Mouse (Mus musculus): ENCODE measurements around the gene Nme1. TPM values are rescaled to one million over a fixed set of nuclear protein-coding genes. Genes with fewer than 3 reads are reported as not detected.
"Not testable (repeated sequence)": the region's sequence is repeated elsewhere in the genome, so short reads cannot be mapped to it uniquely, and the experiment has no call there.

Gene Nme1
- polyA plus RNA-seq, 1 experiment from 2014 or later, result 113 TPM

DNA sequence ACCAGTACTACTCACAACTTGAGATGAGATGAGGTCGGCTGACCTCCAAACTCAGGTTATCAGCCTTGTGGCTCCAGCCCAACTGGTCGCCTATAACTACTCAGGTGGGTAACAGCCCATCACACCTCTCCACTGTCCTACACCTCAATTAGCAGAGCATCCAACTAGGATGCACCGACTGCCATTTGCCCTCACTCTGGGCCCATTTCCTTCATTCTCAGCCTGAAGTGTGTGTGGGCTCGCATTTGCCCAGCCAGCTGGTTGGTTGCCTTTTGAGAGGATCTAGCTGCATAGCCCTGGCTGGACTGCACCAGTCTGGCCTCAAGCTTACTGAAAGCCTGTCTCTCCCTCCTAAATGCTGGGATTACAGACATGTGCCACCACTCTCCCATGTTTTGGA lies 10.6 kb downstream of the Nme1 start:
- ATAC-seq (ENCODE audit: insufficient number of reproducible peaks, low FRiP score, low TSS enrichment, low read depth), result no peak
- H3K36me3 ChIP-seq, result peaks cover 48% of the 10 kb centered on the region
- H3K27ac ChIP-seq, result no peak overlapping the region
- H3K9ac ChIP-seq, result no peak overlapping the region
- H3K4me2 ChIP-seq, result no peak overlapping the region
- 77% methylated on average over 4 of the region's 4 CpGs for WGBS
- H3K4me1 ChIP-seq, result peaks cover 25% of the 10 kb centered on the region
- H3K9me3 ChIP-seq, result no peaks in the 10 kb centered on the region
- no peak overlapping the region for H3K4me3 ChIP-seq
- no peaks in the 10 kb centered on the region for H3K27me3 ChIP-seq

DNA sequence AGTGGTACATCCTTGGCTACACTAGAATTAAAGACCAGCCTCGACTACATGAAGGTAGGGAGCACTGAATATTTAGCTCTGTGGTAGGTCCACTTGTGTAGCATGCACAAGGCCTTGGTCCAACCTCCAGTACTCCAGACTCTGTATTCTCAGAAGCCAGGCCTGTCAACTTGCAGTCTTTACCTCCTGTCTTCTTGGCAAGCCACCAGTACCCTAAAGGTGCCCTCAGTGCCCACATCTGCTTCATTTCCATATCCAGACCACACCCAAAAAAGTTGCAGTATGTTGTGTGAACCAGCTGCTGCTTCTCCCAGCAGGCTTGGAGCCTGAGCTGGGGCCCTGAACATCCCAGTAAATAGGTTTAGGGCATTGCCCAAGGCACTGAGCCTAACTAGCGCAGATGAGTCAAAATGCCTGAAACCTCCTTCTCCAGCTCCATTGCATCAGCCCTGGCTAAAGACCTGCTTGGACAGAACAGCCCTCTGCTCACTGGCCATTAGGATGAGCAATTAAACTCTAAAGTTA lies 11.2 kb downstream of the Nme1 start:
- H3K4me2 ChIP-seq, result no peak overlapping the region
- ATAC-seq (ENCODE audit: insufficient number of reproducible peaks, low FRiP score, low TSS enrichment, low read depth), result no peak
- peaks cover 25% of the 10 kb centered on the region for H3K4me1 ChIP-seq
- no peak overlapping the region for H3K9ac ChIP-seq
- H3K36me3 ChIP-seq, result peaks cover 48% of the 10 kb centered on the region
- H3K4me3 ChIP-seq, result no peak overlapping the region
- H3K27ac ChIP-seq, result peak overlapping the region; percentile 93; the same call in 1 of the 2 replicates
- H3K27me3 ChIP-seq, result no peaks in the 10 kb centered on the region
- no peaks in the 10 kb centered on the region for H3K9me3 ChIP-seq
- WGBS, result 85% methylated on average over 2 of the region's 2 CpGs

DNA sequence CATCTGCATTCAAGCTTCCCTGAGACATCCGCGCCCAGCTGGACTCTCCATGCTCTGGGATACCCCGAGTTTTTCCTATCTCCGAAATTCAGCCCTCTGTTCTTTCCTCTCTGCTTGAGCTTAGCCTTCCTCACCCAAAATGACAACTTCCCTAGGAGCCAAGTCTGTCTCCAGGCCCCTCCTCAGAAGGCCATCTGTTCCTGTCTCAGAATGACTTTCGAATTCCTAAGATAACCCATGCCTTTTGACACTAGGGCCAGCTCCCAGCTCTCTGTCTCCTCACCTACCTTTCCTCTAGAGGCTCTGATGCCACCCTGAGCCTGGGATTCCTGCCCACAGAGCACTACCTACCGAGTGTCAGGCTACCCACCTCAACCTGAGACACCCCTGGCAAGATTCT lies 12.2 kb downstream of the Nme1 start, which contains the start of gene Nme2:
Nme2 (minus strand) TSS at position 101 of the 400 bp plus-strand sequence.
- no peaks in the 10 kb centered on the region for H3K27me3 ChIP-seq
- peaks cover 52% of the 10 kb centered on the region for H3K36me3 ChIP-seq
- peak within 1 kb of the TSS; percentile 89 for H3K4me2 ChIP-seq
- H3K27ac ChIP-seq, result peak within 1 kb of the TSS; percentile 93
- H3K9ac ChIP-seq, result peak within 1 kb of the TSS; percentile 68
- peak within 1 kb of the TSS; percentile 63 for H3K4me3 ChIP-seq
- 2% methylated on average over 6 of the region's 6 CpGs for WGBS
- H3K9me3 ChIP-seq, result no peaks in the 10 kb centered on the region
- peak; percentile 15; the same call in 1 of the 2 replicates for ATAC-seq (ENCODE audit: insufficient number of reproducible peaks, low FRiP score, low TSS enrichment, low read depth)
- peaks cover 25% of the 10 kb centered on the region for H3K4me1 ChIP-seq

DNA sequence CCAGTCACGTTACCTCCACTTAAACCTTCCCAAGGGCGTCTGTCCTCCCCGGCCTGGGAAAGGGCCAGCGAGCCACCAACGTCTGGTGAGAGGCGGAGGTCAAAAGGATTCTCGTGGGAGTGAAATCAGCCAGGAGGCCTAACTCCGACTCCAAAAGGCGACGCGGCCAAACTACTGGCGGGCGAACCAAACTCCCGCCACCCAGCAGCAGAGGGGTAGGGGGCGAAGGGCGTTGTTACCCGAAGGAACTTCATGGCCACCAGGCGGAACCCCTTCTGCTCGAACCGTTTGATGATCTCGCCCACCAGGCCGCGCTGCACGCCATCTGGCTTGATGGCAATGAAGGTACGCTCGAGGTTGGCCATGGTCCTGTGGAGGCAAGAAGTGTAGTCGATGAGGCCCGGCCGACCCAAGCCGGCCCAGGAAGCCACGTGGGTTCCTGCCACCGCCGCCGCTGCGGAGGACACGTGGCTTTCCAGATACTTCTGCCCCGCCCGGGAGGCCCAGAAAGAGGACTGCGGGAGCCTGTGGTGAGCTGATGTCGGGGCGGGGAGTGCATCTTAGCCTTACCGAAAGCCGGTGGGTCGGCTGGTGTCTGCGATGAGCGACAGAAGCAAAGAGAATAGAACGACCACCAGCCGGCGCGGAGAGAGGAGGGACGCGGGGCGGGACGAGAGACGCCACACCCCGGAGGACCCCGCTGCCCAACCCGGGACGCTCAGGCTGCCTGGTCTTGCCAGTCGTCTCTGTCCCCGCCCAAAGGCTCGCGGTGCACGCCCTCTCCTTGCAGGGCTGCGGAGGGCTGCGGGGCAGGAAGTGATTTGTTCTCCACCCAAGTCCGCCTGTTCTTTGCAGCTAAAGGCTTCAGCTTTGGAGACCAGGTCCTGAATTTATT lies 12.8 kb downstream of the Nme1 start:
- Histone ChIP-seq H3K27ac (peak overlapping the region; percentile 93), H3K36me3 (peaks cover 52% of the 10 kb centered on the region), H3K4me2 (peak overlapping the region; percentile 89), H3K9ac (peak overlapping the region; percentile 68), H3K27me3 (no peaks in the 10 kb centered on the region), H3K9me3 (no peaks in the 10 kb centered on the region), H3K4me3 (peak overlapping the region; percentile 63), H3K4me1 (peaks cover 25% of the 10 kb centered on the region)
- under 1% methylated on average over 67 of the region's 67 CpGs for WGBS
- ATAC-seq (ENCODE audit: insufficient number of reproducible peaks, low FRiP score, low TSS enrichment, low read depth), result peak; percentile 95

DNA sequence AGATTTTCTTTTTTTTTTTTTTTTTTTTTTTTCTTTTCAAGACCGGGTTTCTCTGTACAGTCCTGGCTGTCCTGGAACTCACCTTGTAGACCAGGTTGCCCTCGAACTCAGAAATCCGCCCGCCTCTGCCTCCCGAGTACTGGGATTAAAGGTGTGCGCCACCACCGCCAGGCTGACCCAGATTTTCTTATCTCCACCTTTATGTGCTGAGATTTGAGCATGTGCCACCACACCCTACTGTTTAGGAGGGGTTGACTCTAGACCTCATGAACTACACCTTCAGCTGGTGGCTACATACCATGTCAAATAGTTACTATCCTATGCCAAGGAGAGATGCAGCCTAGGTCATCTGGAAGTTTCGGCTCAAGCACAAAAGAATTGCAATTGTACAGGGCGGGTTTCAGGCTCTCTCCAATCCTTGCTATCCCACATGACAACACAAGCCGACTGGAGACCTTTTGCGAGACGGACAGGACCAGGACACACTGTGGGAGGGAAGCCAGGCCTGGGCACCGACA lies 13.5 kb downstream of the Nme1 start:
- H3K4me2 ChIP-seq, result peak overlapping the region; percentile 89
- H3K4me1 ChIP-seq, result peaks cover 25% of the 10 kb centered on the region
- WGBS, result 36% methylated on average over 13 of the region's 13 CpGs
- peak overlapping the region; percentile 63 for H3K4me3 ChIP-seq
- no peaks in the 10 kb centered on the region for H3K9me3 ChIP-seq
- peaks cover 54% of the 10 kb centered on the region for H3K36me3 ChIP-seq
- H3K27ac ChIP-seq, result peak overlapping the region; percentile 93
- H3K9ac ChIP-seq, result peak overlapping the region; percentile 68
- H3K27me3 ChIP-seq, result no peaks in the 10 kb centered on the region
- ATAC-seq (ENCODE audit: insufficient number of reproducible peaks, low FRiP score, low TSS enrichment, low read depth), result no peak

DNA sequence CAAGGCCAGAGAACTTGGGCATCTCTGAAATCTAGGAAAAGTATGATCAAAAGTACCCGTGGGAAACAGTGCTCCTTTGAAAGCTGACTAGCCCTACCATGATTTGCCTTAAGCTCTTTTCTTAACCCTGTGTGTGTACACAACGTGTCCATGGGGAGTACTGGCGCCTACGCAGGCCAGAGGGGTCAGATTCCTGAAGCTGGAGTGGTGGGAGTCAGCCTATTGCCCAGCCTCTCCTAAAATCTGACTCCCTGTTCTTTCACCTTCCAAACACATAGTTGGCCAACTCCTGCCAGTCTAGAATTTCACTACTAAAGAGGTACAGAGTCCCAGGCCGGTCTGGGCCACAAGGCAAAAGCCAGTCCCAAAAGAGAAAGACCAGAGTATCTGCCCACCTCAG lies 15.9 kb downstream of the Nme1 start:
- no peak overlapping the region for H3K4me2 ChIP-seq
- no peak overlapping the region for H3K4me3 ChIP-seq
- no peaks in the 10 kb centered on the region for H3K9me3 ChIP-seq
- peaks cover 58% of the 10 kb centered on the region for H3K36me3 ChIP-seq
- H3K4me1 ChIP-seq, result peaks cover 25% of the 10 kb centered on the region
- ATAC-seq (ENCODE audit: insufficient number of reproducible peaks, low FRiP score, low TSS enrichment, low read depth), result no peak
- WGBS, result 75% methylated on average over 5 of the region's 5 CpGs
- H3K9ac ChIP-seq, result no peak overlapping the region
- H3K27me3 ChIP-seq, result no peaks in the 10 kb centered on the region
- H3K27ac ChIP-seq, result no peak overlapping the region

DNA sequence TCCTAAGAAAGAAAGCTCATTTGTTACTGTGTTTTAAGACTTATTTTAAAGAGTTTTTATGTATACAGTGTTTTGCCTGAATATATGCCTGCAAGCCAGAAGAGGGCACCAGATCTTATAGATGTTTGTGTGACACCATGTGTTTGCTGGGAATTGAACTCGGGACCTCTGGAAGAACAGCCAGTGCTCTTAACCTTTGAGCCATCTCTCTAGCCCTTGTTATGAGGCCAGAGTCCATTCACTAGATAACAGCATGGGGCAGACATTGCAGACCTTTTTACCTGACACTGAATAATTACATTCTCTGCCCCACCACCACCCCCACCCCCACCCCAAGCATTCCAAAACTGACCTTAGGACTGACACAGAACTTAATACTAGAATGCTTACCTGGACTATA lies 18.3 kb downstream of the Nme1 start:
- no peak for ATAC-seq (ENCODE audit: insufficient number of reproducible peaks, low FRiP score, low TSS enrichment, low read depth)
- peaks cover 11% of the 10 kb centered on the region for H3K4me1 ChIP-seq
- no peak overlapping the region for H3K4me2 ChIP-seq
- H3K4me3 ChIP-seq, result no peak overlapping the region
- H3K36me3 ChIP-seq, result peaks cover 64% of the 10 kb centered on the region
- H3K9me3 ChIP-seq, result no peaks in the 10 kb centered on the region
- 80% methylated on average over 1 of the region's 1 CpGs for WGBS
- H3K27ac ChIP-seq, result no peak overlapping the region
- no peak overlapping the region for H3K9ac ChIP-seq
- no peaks in the 10 kb centered on the region for H3K27me3 ChIP-seq

DNA sequence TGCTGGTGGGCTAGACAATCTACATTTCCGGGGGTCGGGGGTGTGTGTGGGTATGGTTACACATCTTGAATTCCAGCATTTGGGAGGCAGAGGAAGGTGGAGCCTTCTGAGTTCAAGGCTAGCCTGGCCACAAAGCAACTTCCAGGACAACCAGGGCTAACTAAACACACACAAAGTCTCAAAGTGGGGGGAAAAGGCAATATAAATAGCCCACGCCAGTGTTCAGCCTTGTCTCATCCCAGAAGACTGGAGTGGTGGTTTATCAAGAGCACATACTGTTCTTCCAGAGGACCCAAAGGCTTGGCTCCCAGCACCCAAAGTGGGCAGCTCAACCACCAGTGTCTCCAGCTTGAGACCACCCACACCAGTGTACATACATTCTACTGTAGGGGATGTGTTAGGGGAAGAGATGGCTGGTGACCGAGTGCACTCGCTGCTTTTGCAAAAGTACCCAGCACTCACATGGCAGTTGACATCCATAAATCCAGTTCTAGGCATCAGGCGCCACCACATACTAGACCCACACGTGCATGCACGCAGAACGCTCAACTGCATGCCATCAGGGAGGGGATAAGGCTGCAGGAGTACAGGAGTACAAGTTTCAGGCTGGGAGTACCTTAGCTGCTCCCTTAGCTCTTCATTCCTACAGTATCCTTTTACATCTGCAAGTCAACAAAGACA lies 19.3 kb downstream of the Nme1 start:
- Histone ChIP-seq H3K27me3 (no peaks in the 10 kb centered on the region), H3K9ac (no peak overlapping the region), H3K9me3 (no peaks in the 10 kb centered on the region), H3K4me2 (no peak overlapping the region), H3K27ac (no peak overlapping the region), H3K4me3 (no peak overlapping the region), H3K4me1 (peaks cover 5% of the 10 kb centered on the region), H3K36me3 (peaks cover 64% of the 10 kb centered on the region)
- WGBS, result 87% methylated on average over 9 of the region's 9 CpGs
- no peak for ATAC-seq (ENCODE audit: insufficient number of reproducible peaks, low FRiP score, low TSS enrichment, low read depth)

DNA sequence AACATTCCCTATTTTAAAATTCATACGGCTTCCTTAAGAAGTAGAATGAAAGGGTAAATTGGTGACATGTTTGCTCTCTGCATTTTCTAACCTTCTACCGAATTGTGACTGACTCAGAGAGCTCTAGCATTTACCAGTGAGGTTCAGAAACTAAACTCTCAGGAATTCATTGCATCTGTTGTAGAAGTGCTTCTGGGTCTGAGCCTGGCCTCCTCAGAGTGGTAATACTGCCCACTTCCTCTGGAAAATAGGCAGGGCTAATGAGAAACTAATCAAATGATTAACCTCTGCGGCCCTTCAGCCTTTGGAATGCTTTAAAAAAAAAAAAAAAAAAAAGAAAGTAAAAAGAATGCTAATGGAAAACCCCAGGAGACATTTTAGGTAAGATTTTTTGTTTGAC lies 23.3 kb downstream of the Nme1 start:
- Histone ChIP-seq H3K4me1 (no peaks in the 10 kb centered on the region), H3K9me3 (no peaks in the 10 kb centered on the region), H3K27me3 (no peaks in the 10 kb centered on the region), H3K9ac (no peak overlapping the region), H3K4me2 (no peak overlapping the region), H3K27ac (no peak overlapping the region), H3K36me3 (peaks cover 43% of the 10 kb centered on the region), H3K4me3 (no peak overlapping the region)
- no peak for ATAC-seq (ENCODE audit: insufficient number of reproducible peaks, low FRiP score, low TSS enrichment, low read depth)
- WGBS, result 46% methylated on average over 3 of the region's 3 CpGs

DNA sequence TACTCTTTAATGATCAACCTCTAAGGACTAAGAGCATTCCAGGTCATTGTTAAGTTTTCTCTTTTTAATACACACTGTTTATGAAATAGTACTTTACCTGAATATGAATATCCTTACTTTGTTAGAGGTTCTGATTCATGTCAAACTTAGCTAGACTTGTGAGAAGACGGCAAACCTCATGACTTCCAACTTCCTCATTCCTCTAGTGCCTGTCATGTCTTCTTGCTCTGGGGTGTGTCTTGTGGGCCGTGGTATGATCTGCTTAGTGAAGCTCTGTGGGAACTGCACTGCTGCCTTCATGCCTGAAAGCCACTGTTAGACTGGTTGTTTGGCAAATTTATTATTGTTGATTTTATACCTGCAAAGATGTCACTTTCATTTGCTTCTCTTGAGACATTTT lies 27.4 kb downstream of the Nme1 start:
- Histone ChIP-seq H3K9ac (no peak overlapping the region), H3K9me3 (no peaks in the 10 kb centered on the region), H3K4me2 (no peak overlapping the region), H3K27me3 (no peaks in the 10 kb centered on the region), H3K27ac (no peak overlapping the region), H3K4me1 (no peaks in the 10 kb centered on the region), H3K36me3 (peaks cover 36% of the 10 kb centered on the region), H3K4me3 (no peak overlapping the region)
- ATAC-seq (ENCODE audit: insufficient number of reproducible peaks, low FRiP score, low TSS enrichment, low read depth), result no peak
- 79% methylated on average over 2 of the region's 2 CpGs for WGBS

DNA sequence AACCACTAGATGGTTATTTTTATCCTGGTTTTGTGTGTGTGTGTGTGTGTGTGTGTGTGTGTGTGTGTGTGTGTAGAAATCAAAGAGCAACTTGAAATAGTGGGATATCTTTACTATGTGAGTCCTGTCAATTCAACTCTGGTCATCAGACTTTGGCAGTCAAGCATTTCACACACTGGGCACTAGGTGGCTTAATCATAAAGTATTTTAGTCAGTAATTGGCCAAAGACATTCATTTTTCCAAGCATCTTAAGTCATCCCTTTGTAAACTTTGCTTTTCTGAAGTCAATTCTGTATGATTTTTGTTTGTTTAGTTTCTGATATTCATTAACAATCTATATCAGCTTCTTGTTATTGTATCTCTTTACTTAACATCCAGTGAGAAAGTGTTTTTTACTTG lies 39.2 kb downstream of the Nme1 start:
- no peaks in the 10 kb centered on the region for H3K9me3 ChIP-seq
- H3K36me3 ChIP-seq, result peaks cover 62% of the 10 kb centered on the region
- no peak overlapping the region for H3K4me3 ChIP-seq
- no peak for ATAC-seq (ENCODE audit: insufficient number of reproducible peaks, low FRiP score, low TSS enrichment, low read depth)
- H3K4me2 ChIP-seq, result no peak overlapping the region
- H3K27me3 ChIP-seq, result no peaks in the 10 kb centered on the region
- no peak overlapping the region for H3K27ac ChIP-seq
- H3K9ac ChIP-seq, result no peak overlapping the region
- no peaks in the 10 kb centered on the region for H3K4me1 ChIP-seq

DNA sequence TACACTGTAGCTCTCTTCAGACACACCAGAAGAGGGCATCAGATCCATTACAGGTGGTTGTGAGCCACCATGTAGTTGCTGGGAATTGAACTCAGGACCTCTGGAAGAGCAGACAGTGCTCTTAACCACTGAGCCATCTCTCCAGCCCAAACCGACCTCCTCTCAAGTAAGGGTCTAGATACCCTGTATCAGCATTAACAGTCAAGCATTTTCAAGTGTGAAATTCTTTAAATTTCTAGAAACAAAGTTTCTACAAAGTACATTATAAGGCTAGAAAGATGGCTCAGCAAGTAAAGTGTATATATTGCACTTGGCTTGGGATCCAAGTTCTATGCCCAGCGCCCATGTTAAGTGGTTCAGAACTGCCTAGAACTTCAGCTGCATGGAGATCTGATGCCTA lies 53.3 kb downstream of the Nme1 start:
- H3K9me3 ChIP-seq; H3K4me3 ChIP-seq; H3K4me1 ChIP-seq; H3K27me3 ChIP-seq; H3K27ac ChIP-seq; H3K9ac ChIP-seq; ATAC-seq (ENCODE audit: insufficient number of reproducible peaks, low FRiP score, low TSS enrichment, low read depth); H3K4me2 ChIP-seq: not testable (repeated sequence)
- H3K36me3 ChIP-seq, result peaks cover 65% of the 10 kb centered on the region
- 96% methylated on average over 2 of the region's 2 CpGs for WGBS
